Mouse (Mus musculus) spleen, postnatal 36 days (tissue): Measurements from ENCODE around the gene C1qtnf7.

Experiments
- DNase-seq, 2 experiments: peaks; one replicate each; pipeline ENCODE4 v3.0.0; 2022; ENCODE audit warnings: low spot score in 2 of 2, mixed read lengths in 1 of 2

Gene C1qtnf7

GRCm38 (mm10) chr5:43609760-43610159, 94.4 kb downstream of the C1qtnf7 start:
- no peak for DNase-seq

- no peak for DNase-seq
Measured at GRCm38 (mm10) chr5:43621575-43622299, 106.4 kb downstream of the C1qtnf7 start.

- DNase-seq = no peak
Measured at GRCm38 (mm10) chr5:43625407-43625806, 110.1 kb downstream of the C1qtnf7 start.

GRCm38 (mm10) chr5:43634071-43634601, 118.8 kb downstream of the C1qtnf7 start:
- no peak for DNase-seq

- no peak for DNase-seq
Measured at GRCm38 (mm10) chr5:43634602-43635081, 119.3 kb downstream of the C1qtnf7 start.

GRCm38 (mm10) chr5:43645020-43645419, 129.7 kb downstream of the C1qtnf7 start:
- no peak for DNase-seq

- DNase-seq = no peak
Measured at GRCm38 (mm10) chr5:43647098-43647774, 131.9 kb downstream of the C1qtnf7 start.

GRCm38 (mm10) chr5:43661498-43661897, 146.2 kb downstream of the C1qtnf7 start:
- DNase-seq = no peak

GRCm38 (mm10) chr5:43661997-43662961, 146.9 kb downstream of the C1qtnf7 start, which contains the start of gene Cc2d2a:
Gene Cc2d2a (plus strand): TSS chr5:43662346.
- DNase-seq = no peak

- DNase-seq = no peak
Measured at GRCm38 (mm10) chr5:43663531-43663930, 148.2 kb downstream of the C1qtnf7 start.

GRCm38 (mm10) chr5:43665144-43665543, 149.8 kb downstream of the C1qtnf7 start:
- DNase-seq = no peak
